Mouse (Mus musculus) stomach, embryonic 15.5 days (tissue): ENCODE data around the gene Ccser2. TPM values are rescaled to one million over a fixed set of nuclear protein-coding genes. Genes with fewer than 3 reads are reported as not detected.
"Not testable (repeated sequence)": the region's sequence is repeated elsewhere in the genome, so short reads cannot be mapped to it uniquely, and the experiment has no call there.

Experiments
- ATAC-seq: fragments of 200-750 bp; cut with Nextera tagmentation; 2 replicates; pipeline ENCODE4 v1.8.0; 2017; ENCODE audit warnings: low read depth, moderate number of reproducible peaks, moderate TSS enrichment; ENCODE audit not compliant: insufficient read depth, low FRiP score
- H3K27ac ChIP-seq: fragments of 300-500 bp; sonication (generic); 2 replicates; pipeline ENCODE4 v1.5.1; 2015; ENCODE audit warnings: mild to moderate bottlenecking, inconsistent platforms
- H3K27me3 ChIP-seq: fragments of 300-500 bp; sonication (generic); replicated peaks from 2 replicates; pipeline ENCODE4 v1.6.1; 2015; ENCODE audit warnings: inconsistent platforms
- H3K36me3 ChIP-seq: fragments of 300-500 bp; sonication (generic); 2 replicates; pipeline ENCODE4 v1.6.1; 2015; ENCODE audit warnings: inconsistent platforms
- H3K4me1 ChIP-seq: fragments of 300-500 bp; sonication (generic); 2 replicates; pipeline ENCODE4 v1.6.1; 2015; ENCODE audit warnings: inconsistent platforms
- H3K4me2 ChIP-seq: fragments of 300-500 bp; sonication (generic); 2 replicates; pipeline ENCODE4 v1.6.1; 2015; ENCODE audit warnings: mild to moderate bottlenecking, inconsistent platforms
- H3K4me3 ChIP-seq: fragments of 300-500 bp; sonication (generic); replicated peaks from 2 replicates; pipeline ENCODE4 v1.5.1; 2015; ENCODE audit warnings: inconsistent platforms
- H3K9ac ChIP-seq: fragments of 300-500 bp; sonication (generic); 2 replicates; pipeline ENCODE4 v1.6.1; 2015; ENCODE audit warnings: inconsistent platforms
- H3K9me3 ChIP-seq: fragments of 300-500 bp; sonication (generic); 2 replicates; pipeline ENCODE4 v1.6.1; 2016; ENCODE audit warnings: inconsistent platforms
- WGBS: fragments of 180-500 bp; shearing (Covaris S2); methylation state at CpG from one replicate; pipeline ENCODE4 v1.1.7; 2015; 5-methylcytosine and 5-hydroxymethylcytosine counted together
- polyA plus RNA-seq: library from polyadenylated mRNA; unstranded; fragments of >200 nt; fragmentation: Nextera tagmentation; extraction: Ambion mirVana; gene quantifications from 2 replicates; pipeline ENCODE4 v1.2.1, GENCODE M21; 2015

Gene Ccser2
- 26.7 and 32.1 TPM in 2 replicates for polyA plus RNA-seq

- Histone ChIP-seq H3K27me3 (no peaks in the 10 kb centered on the region), H3K27ac (peak within 1 kb of the TSS; percentile 82), H3K4me1 (peaks cover 3% of the 10 kb centered on the region; the same call in 1 of the 2 replicates), H3K9me3 (no peaks in the 10 kb centered on the region), H3K4me2 (peak within 1 kb of the TSS; percentile 61), H3K4me3 (peak within 1 kb of the TSS; percentile 91), H3K36me3 (no peaks in the 10 kb centered on the region), H3K9ac (peak within 1 kb of the TSS; percentile 73)
- 1% methylated on average over 39 of the region's 39 CpGs for WGBS
- ATAC-seq = peak; percentile 100
Observed at GRCm38 (mm10) chr14:36968628-36969147, at the start of gene Ccser2. Ccser2 (minus strand) TSS chr14:36968777.

DNA sequence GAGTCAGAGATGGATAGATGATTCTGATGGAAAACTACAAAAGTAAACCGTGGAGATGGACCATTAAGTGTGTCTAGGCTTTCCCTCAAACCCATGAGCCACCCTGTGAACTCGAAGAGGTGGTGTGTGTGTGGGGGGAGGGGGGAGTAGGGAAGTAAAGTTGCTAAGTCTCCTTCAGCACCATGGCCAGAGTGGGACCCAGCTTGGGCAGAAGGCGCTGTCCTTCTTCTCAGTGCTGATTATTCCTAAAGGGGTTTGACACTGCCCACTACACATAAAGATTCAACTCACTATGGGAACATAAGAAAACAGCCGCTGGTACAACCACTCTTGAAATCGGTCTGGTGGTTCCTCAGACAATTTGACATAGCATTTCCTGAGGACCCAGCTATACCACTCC lies 47.3 kb upstream of the Ccser2 start:
- Histone ChIP-seq H3K4me1 (no peaks in the 10 kb centered on the region), H3K4me3 (no peak overlapping the region), H3K4me2 (no peak overlapping the region), H3K9me3 (no peaks in the 10 kb centered on the region), H3K27ac (no peak overlapping the region), H3K27me3 (no peaks in the 10 kb centered on the region), H3K36me3 (no peaks in the 10 kb centered on the region), H3K9ac (no peak overlapping the region)
- 33% methylated on average over 5 of the region's 5 CpGs for WGBS
- no peak for ATAC-seq

DNA sequence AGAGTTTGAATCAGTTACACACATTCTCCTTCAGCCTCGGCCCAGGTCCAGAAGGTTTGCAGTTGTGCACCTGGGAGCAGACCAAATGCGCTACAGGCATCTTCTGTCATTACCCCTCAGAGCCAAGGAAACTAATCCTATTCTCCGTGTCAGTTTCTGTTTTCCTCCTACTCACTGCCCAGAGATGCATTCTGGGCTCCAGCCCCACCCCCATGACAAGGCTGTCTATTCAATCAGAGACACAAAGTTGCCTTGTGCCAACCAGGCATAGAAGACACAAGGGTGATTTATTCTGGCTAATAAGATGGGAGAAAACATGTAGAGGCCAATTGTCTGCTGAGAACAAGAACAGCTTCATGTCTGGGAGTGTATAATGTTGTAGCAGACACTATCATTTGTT lies 45.1 kb upstream of the Ccser2 start:
- no peak overlapping the region for H3K9ac ChIP-seq
- no peak overlapping the region for H3K27ac ChIP-seq
- no peak overlapping the region for H3K4me3 ChIP-seq
- no peaks in the 10 kb centered on the region for H3K9me3 ChIP-seq
- no peak overlapping the region for H3K4me2 ChIP-seq
- H3K27me3 ChIP-seq = no peaks in the 10 kb centered on the region
- ATAC-seq = no peak
- no peaks in the 10 kb centered on the region for H3K4me1 ChIP-seq
- H3K36me3 ChIP-seq = no peaks in the 10 kb centered on the region
- 50% methylated on average over 3 of the region's 3 CpGs for WGBS

- no peak overlapping the region for H3K4me3 ChIP-seq
- no peak overlapping the region for H3K9ac ChIP-seq
- WGBS = 69% methylated on average over 2 of the region's 2 CpGs
- no peaks in the 10 kb centered on the region for H3K27me3 ChIP-seq
- H3K9me3 ChIP-seq = no peaks in the 10 kb centered on the region
- H3K4me1 ChIP-seq = no peaks in the 10 kb centered on the region
- H3K4me2 ChIP-seq = no peak overlapping the region
- H3K27ac ChIP-seq = no peak overlapping the region
- no peaks in the 10 kb centered on the region for H3K36me3 ChIP-seq
- no peak for ATAC-seq
Observed at GRCm38 (mm10) chr14:37009686-37010085, 41.1 kb upstream of the Ccser2 start.

DNA sequence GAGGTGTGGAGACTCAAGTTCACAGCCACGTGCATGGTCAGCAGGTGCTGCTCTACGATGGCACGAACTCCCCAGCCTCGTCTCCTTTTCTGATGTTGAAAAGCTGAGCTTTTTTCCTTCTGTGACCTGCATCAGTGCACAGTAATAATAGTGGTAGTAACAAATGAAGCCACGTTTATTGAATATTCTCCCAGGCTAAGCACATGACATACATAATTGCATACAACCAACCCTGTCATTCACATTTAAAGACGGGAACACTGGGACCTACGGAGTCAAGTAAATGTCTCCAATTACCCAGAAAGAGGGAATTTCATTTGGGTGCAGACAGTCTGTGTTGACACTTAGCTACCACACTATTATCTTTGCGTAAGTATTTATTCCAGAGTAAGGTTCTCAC lies 37.9 kb upstream of the Ccser2 start:
- no peaks in the 10 kb centered on the region for H3K36me3 ChIP-seq
- no peak overlapping the region for H3K4me2 ChIP-seq
- no peaks in the 10 kb centered on the region for H3K27me3 ChIP-seq
- no peaks in the 10 kb centered on the region for H3K9me3 ChIP-seq
- WGBS = 73% methylated on average over 8 of the region's 8 CpGs
- H3K27ac ChIP-seq = no peak overlapping the region
- H3K4me3 ChIP-seq = no peak overlapping the region
- no peak overlapping the region for H3K9ac ChIP-seq
- no peak for ATAC-seq
- no peaks in the 10 kb centered on the region for H3K4me1 ChIP-seq

GRCm38 (mm10) chr14:37005865-37006264 lies 37.3 kb upstream of the Ccser2 start:
- Histone ChIP-seq H3K9ac (no peak overlapping the region), H3K4me1 (no peaks in the 10 kb centered on the region), H3K4me2 (no peak overlapping the region), H3K9me3 (no peaks in the 10 kb centered on the region), H3K36me3 (no peaks in the 10 kb centered on the region), H3K27me3 (no peaks in the 10 kb centered on the region), H3K27ac (no peak overlapping the region), H3K4me3 (no peak overlapping the region)
- no peak for ATAC-seq
- WGBS = 28% methylated on average over 3 of the region's 3 CpGs

GRCm38 (mm10) chr14:37003431-37004095 lies 35.0 kb upstream of the Ccser2 start:
- Histone ChIP-seq H3K4me1 (no peaks in the 10 kb centered on the region), H3K9ac (no peak overlapping the region), H3K36me3 (no peaks in the 10 kb centered on the region), H3K27me3 (no peaks in the 10 kb centered on the region), H3K27ac (no peak overlapping the region), H3K9me3 (no peaks in the 10 kb centered on the region), H3K4me3 (no peak overlapping the region), H3K4me2 (no peak overlapping the region)
- ATAC-seq = no peak
- WGBS = 73% methylated on average over 8 of the region's 8 CpGs

DNA sequence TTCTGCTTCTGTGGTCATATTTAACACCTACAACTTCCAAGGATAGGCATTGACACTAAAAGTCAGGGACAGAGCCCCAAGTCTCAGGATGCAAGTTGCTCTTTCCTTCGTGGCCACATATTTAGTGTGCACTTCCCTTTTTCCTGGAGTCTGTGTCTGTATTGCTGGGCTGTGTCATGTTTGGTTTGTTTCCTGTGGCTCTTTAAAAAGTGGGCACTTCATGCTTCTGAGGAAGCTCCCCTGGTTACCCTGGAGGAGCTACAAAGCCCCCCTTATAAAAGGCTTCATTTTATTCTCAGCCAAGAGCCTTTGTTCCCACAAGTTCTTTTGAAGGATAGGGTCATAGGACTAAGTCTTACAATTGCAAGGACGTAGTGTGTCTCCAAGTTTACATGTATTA lies 34.3 kb upstream of the Ccser2 start:
- Histone ChIP-seq H3K4me1 (no peaks in the 10 kb centered on the region), H3K27ac (no peak overlapping the region), H3K4me3 (no peak overlapping the region), H3K27me3 (no peaks in the 10 kb centered on the region), H3K9ac (no peak overlapping the region), H3K36me3 (no peaks in the 10 kb centered on the region), H3K9me3 (no peaks in the 10 kb centered on the region), H3K4me2 (no peak overlapping the region)
- WGBS = 70% methylated on average over 2 of the region's 2 CpGs
- ATAC-seq = no peak

- ATAC-seq, H3K27ac ChIP-seq, H3K27me3 ChIP-seq, H3K4me2 ChIP-seq, H3K36me3 ChIP-seq, H3K4me1 ChIP-seq, H3K9ac ChIP-seq, H3K9me3 ChIP-seq, H3K4me3 ChIP-seq: not testable (repeated sequence)
- WGBS = 61% methylated on average over 6 of the region's 6 CpGs
Observed at GRCm38 (mm10) chr14:37000780-37001179, 32.2 kb upstream of the Ccser2 start.

GRCm38 (mm10) chr14:36989784-36990183 lies 21.2 kb upstream of the Ccser2 start:
- H3K27me3 ChIP-seq = no peaks in the 10 kb centered on the region
- ATAC-seq = no peak
- H3K27ac ChIP-seq = no peak overlapping the region
- H3K9ac ChIP-seq = no peak overlapping the region
- H3K4me1 ChIP-seq = no peaks in the 10 kb centered on the region
- H3K36me3 ChIP-seq = no peaks in the 10 kb centered on the region
- H3K4me3 ChIP-seq = no peak overlapping the region
- H3K9me3 ChIP-seq = no peaks in the 10 kb centered on the region
- H3K4me2 ChIP-seq = no peak overlapping the region

- no peak overlapping the region for H3K4me3 ChIP-seq
- H3K27me3 ChIP-seq = no peaks in the 10 kb centered on the region
- no peaks in the 10 kb centered on the region for H3K4me1 ChIP-seq
- no peaks in the 10 kb centered on the region for H3K9me3 ChIP-seq
- WGBS = 61% methylated on average over 3 of the region's 3 CpGs
- no peak overlapping the region for H3K4me2 ChIP-seq
- no peak overlapping the region for H3K27ac ChIP-seq
- no peaks in the 10 kb centered on the region for H3K36me3 ChIP-seq
- H3K9ac ChIP-seq = no peak overlapping the region
- no peak for ATAC-seq
Observed at GRCm38 (mm10) chr14:36985693-36986092, 17.1 kb upstream of the Ccser2 start.

- H3K4me1 ChIP-seq = no peaks in the 10 kb centered on the region
- no peak overlapping the region for H3K27ac ChIP-seq
- H3K36me3 ChIP-seq = no peaks in the 10 kb centered on the region
- ATAC-seq = no peak
- no peak overlapping the region for H3K9ac ChIP-seq
- H3K27me3 ChIP-seq = no peaks in the 10 kb centered on the region
- WGBS = 77% methylated on average over 3 of the region's 3 CpGs
- no peak overlapping the region for H3K4me3 ChIP-seq
- no peak overlapping the region for H3K4me2 ChIP-seq
- no peaks in the 10 kb centered on the region for H3K9me3 ChIP-seq
Observed at GRCm38 (mm10) chr14:36975019-36975418, 6.4 kb upstream of the Ccser2 start.

DNA sequence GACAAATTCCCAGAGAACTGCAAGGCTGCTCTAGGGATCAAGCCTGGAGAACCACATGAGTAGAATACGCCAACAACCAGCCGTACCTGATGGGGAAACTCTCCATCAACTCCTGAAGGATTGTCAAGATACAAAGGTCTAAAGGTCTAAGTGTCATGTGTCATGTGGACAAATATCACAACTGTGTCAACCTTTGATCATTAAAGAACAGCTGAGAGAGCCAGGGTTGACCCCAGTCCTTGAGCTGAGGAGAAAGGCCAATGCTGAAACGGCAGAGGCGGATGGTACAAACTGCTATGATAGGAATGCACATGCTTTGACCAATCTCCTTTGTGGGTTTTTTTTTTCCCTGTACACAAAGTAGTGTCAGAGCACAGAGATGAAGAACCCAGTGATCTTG lies 2.6 kb upstream of the Ccser2 start:
- H3K4me3 ChIP-seq = no peak overlapping the region
- H3K4me1 ChIP-seq = peaks cover 3% of the 10 kb centered on the region; the same call in 1 of the 2 replicates
- H3K36me3 ChIP-seq = no peaks in the 10 kb centered on the region
- H3K9ac ChIP-seq = no peak overlapping the region
- H3K27ac ChIP-seq = no peak overlapping the region
- no peaks in the 10 kb centered on the region for H3K9me3 ChIP-seq
- no peaks in the 10 kb centered on the region for H3K27me3 ChIP-seq
- ATAC-seq = no peak
- H3K4me2 ChIP-seq = no peak overlapping the region
- WGBS = 66% methylated on average over 4 of the region's 4 CpGs
